Mouse (Mus musculus): ENCODE measurements around the gene Prim1. TPM values are rescaled to one million over a fixed set of nuclear protein-coding genes. Genes with fewer than 3 reads are reported as not detected.

Gene Prim1
- polyA plus RNA-seq, 1 experiment from 2014 or later = 57.8 TPM

GRCm38 (mm10) chr10:128023496-128023895 lies 8.5 kb downstream of the Prim1 start:
- no peaks in the 10 kb centered on the region for H3K27me3 ChIP-seq (replicated peaks; ENCODE audit: control insufficient read depth, insufficient read depth, low read length)
- H3K4me2 ChIP-seq (ENCODE audit: low read length) = no peak overlapping the region
- H3K27ac ChIP-seq (ENCODE audit: low read length) = no peak overlapping the region
- peaks cover 16% of the 10 kb centered on the region for H3K36me3 ChIP-seq (ENCODE audit: control insufficient read depth, insufficient read depth)
- H3K4me1 ChIP-seq (replicated peaks; ENCODE audit: control insufficient read depth, insufficient read depth, low read length) = no peaks in the 10 kb centered on the region
- H3K9ac ChIP-seq (replicated peaks; ENCODE audit: low read depth, low read length) = no peak overlapping the region
- H3K9me3 ChIP-seq (ENCODE audit: control insufficient read depth, low read length) = no peaks in the 10 kb centered on the region
- H3K4me3 ChIP-seq (replicated peaks; ENCODE audit: low read length) = no peak overlapping the region
- 97% methylated on average over 10 of the region's 10 CpGs for WGBS
- no peak for ATAC-seq

- Histone ChIP-seq H3K27ac (ENCODE audit: low read length) (no peak overlapping the region), H3K27me3 (replicated peaks; ENCODE audit: control insufficient read depth, insufficient read depth, low read length) (no peaks in the 10 kb centered on the region), H3K9ac (replicated peaks; ENCODE audit: low read depth, low read length) (no peak overlapping the region), H3K4me2 (ENCODE audit: low read length) (no peak overlapping the region), H3K9me3 (ENCODE audit: control insufficient read depth, low read length) (no peaks in the 10 kb centered on the region), H3K4me1 (replicated peaks; ENCODE audit: control insufficient read depth, insufficient read depth, low read length) (peaks cover 5% of the 10 kb centered on the region), H3K4me3 (replicated peaks; ENCODE audit: low read length) (no peak overlapping the region), H3K36me3 (ENCODE audit: control insufficient read depth, insufficient read depth) (peaks cover 10% of the 10 kb centered on the region; the same call in 1 of the 2 replicates)
- ATAC-seq = no peak
- WGBS = 91% methylated on average over 7 of the region's 7 CpGs
Observed at GRCm38 (mm10) chr10:128029931-128030330, 15.0 kb downstream of the Prim1 start.

GRCm38 (mm10) chr10:128030860-128031259 lies 15.9 kb downstream of the Prim1 start:
- WGBS = 88% methylated on average over 2 of the region's 2 CpGs
- no peaks in the 10 kb centered on the region for H3K9me3 ChIP-seq (ENCODE audit: control insufficient read depth, low read length)
- no peak overlapping the region for H3K4me2 ChIP-seq (ENCODE audit: low read length)
- no peak overlapping the region for H3K9ac ChIP-seq (replicated peaks; ENCODE audit: low read depth, low read length)
- no peaks in the 10 kb centered on the region for H3K27me3 ChIP-seq (replicated peaks; ENCODE audit: control insufficient read depth, insufficient read depth, low read length)
- H3K4me3 ChIP-seq (replicated peaks; ENCODE audit: low read length) = no peak overlapping the region
- peaks cover 5% of the 10 kb centered on the region for H3K4me1 ChIP-seq (replicated peaks; ENCODE audit: control insufficient read depth, insufficient read depth, low read length)
- ATAC-seq = no peak
- H3K27ac ChIP-seq (ENCODE audit: low read length) = no peak overlapping the region
- H3K36me3 ChIP-seq (ENCODE audit: control insufficient read depth, insufficient read depth) = peaks cover 6% of the 10 kb centered on the region; the same call in 1 of the 2 replicates

DNA sequence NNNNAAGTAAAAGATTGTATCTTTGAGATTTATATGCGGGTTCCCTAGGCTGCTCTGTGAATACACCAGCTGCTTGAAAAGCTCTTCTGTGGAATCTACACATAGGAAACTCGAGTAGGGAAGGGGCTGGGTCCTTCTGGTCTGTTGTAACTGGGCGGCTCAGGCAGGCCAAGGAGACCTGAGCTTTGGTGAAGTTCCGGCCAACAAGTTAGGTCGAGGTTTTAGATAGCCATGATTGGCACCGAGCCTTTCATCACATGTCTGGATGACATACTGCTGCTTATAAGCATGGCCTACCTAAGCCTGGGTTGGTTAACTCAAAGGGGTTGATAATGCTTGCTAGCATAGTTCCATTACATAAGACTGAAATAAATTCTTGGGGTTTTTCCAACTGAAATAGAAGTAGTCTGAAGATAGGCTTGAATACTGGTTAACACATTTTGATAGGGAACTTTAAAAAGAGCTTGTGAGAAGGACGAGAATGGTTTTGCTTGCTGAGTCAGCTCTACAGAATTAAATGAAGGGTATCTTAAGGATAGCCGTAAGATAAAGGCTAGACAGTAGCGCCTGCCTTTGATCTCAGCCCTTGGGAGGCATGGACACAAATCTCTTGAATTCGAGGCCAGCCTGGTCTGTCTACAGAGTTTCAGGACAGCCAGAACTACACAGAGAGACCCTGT lies 21.9 kb downstream of the Prim1 start:
- H3K9me3 ChIP-seq (ENCODE audit: control insufficient read depth, low read length) = no peaks in the 10 kb centered on the region
- H3K9ac ChIP-seq (replicated peaks; ENCODE audit: low read depth, low read length) = peak overlapping the region; percentile 82
- peak overlapping the region; percentile 94 for H3K4me2 ChIP-seq (ENCODE audit: low read length)
- H3K4me3 ChIP-seq (replicated peaks; ENCODE audit: low read length) = peak overlapping the region; percentile 58
- H3K27me3 ChIP-seq (replicated peaks; ENCODE audit: control insufficient read depth, insufficient read depth, low read length) = no peaks in the 10 kb centered on the region
- H3K27ac ChIP-seq (ENCODE audit: low read length) = no peak overlapping the region
- H3K4me1 ChIP-seq (replicated peaks; ENCODE audit: control insufficient read depth, insufficient read depth, low read length) = peaks cover 23% of the 10 kb centered on the region
- 3% methylated on average over 10 of the region's 10 CpGs for WGBS
- ATAC-seq = no peak
- H3K36me3 ChIP-seq (ENCODE audit: control insufficient read depth, insufficient read depth) = peaks cover 14% of the 10 kb centered on the region

GRCm38 (mm10) chr10:128037921-128038320 lies 23.0 kb downstream of the Prim1 start:
- H3K4me1 ChIP-seq (replicated peaks; ENCODE audit: control insufficient read depth, insufficient read depth, low read length) = peaks cover 23% of the 10 kb centered on the region
- no peaks in the 10 kb centered on the region for H3K9me3 ChIP-seq (ENCODE audit: control insufficient read depth, low read length)
- peak overlapping the region; percentile 15; the same call in 1 of the 2 replicates for H3K4me2 ChIP-seq (ENCODE audit: low read length)
- WGBS = 44% methylated on average over 3 of the region's 3 CpGs
- no peak overlapping the region for H3K27ac ChIP-seq (ENCODE audit: low read length)
- H3K27me3 ChIP-seq (replicated peaks; ENCODE audit: control insufficient read depth, insufficient read depth, low read length) = no peaks in the 10 kb centered on the region
- no peak for ATAC-seq
- H3K4me3 ChIP-seq (replicated peaks; ENCODE audit: low read length) = no peak overlapping the region
- peaks cover 14% of the 10 kb centered on the region for H3K36me3 ChIP-seq (ENCODE audit: control insufficient read depth, insufficient read depth)
- no peak overlapping the region for H3K9ac ChIP-seq (replicated peaks; ENCODE audit: low read depth, low read length)

GRCm38 (mm10) chr10:128039167-128039566 lies 24.2 kb downstream of the Prim1 start:
- H3K9me3 ChIP-seq (ENCODE audit: control insufficient read depth, low read length) = no peaks in the 10 kb centered on the region
- no peak overlapping the region for H3K4me3 ChIP-seq (replicated peaks; ENCODE audit: low read length)
- H3K36me3 ChIP-seq (ENCODE audit: control insufficient read depth, insufficient read depth) = peaks cover 14% of the 10 kb centered on the region
- no peaks in the 10 kb centered on the region for H3K27me3 ChIP-seq (replicated peaks; ENCODE audit: control insufficient read depth, insufficient read depth, low read length)
- peaks cover 23% of the 10 kb centered on the region for H3K4me1 ChIP-seq (replicated peaks; ENCODE audit: control insufficient read depth, insufficient read depth, low read length)
- H3K4me2 ChIP-seq (ENCODE audit: low read length) = no peak overlapping the region
- H3K27ac ChIP-seq (ENCODE audit: low read length) = no peak overlapping the region
- H3K9ac ChIP-seq (replicated peaks; ENCODE audit: low read depth, low read length) = no peak overlapping the region
- 65% methylated on average over 5 of the region's 5 CpGs for WGBS
- ATAC-seq = no peak

DNA sequence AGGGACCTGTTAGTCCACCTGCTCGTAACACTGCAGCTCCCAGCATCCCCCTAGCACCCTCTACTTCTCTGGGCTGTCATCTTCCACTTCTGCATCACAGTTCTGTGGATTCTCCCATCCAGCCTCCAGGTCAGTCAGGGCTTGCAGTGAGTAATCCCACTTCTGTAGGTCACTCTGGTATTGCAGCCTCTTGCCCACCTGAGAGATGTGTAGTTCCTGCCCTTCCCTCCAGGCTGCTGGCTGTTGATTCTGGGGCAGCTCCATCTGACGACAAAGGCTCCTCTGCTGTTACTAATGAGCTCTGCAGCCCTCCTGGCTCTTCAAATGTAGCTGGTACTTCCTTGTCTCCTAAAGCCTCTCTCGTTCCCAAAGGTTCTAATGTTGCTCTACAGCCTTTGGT lies 24.9 kb downstream of the Prim1 start:
- Histone ChIP-seq H3K4me1 (replicated peaks; ENCODE audit: control insufficient read depth, insufficient read depth, low read length) (peaks cover 19% of the 10 kb centered on the region), H3K9me3 (ENCODE audit: control insufficient read depth, low read length) (no peaks in the 10 kb centered on the region), H3K27ac (ENCODE audit: low read length) (no peak overlapping the region), H3K4me3 (replicated peaks; ENCODE audit: low read length) (no peak overlapping the region), H3K4me2 (ENCODE audit: low read length) (no peak overlapping the region), H3K27me3 (replicated peaks; ENCODE audit: control insufficient read depth, insufficient read depth, low read length) (no peaks in the 10 kb centered on the region), H3K36me3 (ENCODE audit: control insufficient read depth, insufficient read depth) (peaks cover 14% of the 10 kb centered on the region), H3K9ac (replicated peaks; ENCODE audit: low read depth, low read length) (no peak overlapping the region)
- ATAC-seq = no peak
- WGBS = 61% methylated on average over 3 of the region's 3 CpGs

DNA sequence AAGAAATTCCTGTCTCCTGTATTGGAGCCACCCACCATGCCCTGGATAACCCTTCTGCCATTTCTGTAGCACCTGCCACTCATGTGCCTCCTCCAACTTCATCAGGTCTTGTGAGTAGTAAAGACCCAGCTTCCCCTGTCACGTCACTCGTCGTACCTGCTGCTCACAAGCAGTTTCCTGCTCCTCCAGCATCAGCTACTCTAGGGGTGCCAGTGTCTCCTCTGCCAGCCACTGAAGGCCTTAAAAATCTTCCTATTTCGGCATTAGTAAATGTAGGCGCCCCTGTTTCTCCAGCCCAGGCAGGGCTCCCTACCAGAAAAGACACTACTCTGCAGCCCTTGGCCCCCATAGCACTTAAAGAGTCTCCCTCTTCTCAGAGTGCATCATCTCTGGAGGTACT lies 25.3 kb downstream of the Prim1 start:
- H3K4me2 ChIP-seq (ENCODE audit: low read length) = no peak overlapping the region
- no peak overlapping the region for H3K27ac ChIP-seq (ENCODE audit: low read length)
- H3K4me1 ChIP-seq (replicated peaks; ENCODE audit: control insufficient read depth, insufficient read depth, low read length) = peaks cover 18% of the 10 kb centered on the region
- ATAC-seq = no peak
- no peaks in the 10 kb centered on the region for H3K9me3 ChIP-seq (ENCODE audit: control insufficient read depth, low read length)
- no peaks in the 10 kb centered on the region for H3K27me3 ChIP-seq (replicated peaks; ENCODE audit: control insufficient read depth, insufficient read depth, low read length)
- peaks cover 14% of the 10 kb centered on the region for H3K36me3 ChIP-seq (ENCODE audit: control insufficient read depth, insufficient read depth)
- no peak overlapping the region for H3K4me3 ChIP-seq (replicated peaks; ENCODE audit: low read length)
- 88% methylated on average over 5 of the region's 5 CpGs for whole genome bisulfite sequencing
- H3K9ac ChIP-seq (replicated peaks; ENCODE audit: low read depth, low read length) = no peak overlapping the region

DNA sequence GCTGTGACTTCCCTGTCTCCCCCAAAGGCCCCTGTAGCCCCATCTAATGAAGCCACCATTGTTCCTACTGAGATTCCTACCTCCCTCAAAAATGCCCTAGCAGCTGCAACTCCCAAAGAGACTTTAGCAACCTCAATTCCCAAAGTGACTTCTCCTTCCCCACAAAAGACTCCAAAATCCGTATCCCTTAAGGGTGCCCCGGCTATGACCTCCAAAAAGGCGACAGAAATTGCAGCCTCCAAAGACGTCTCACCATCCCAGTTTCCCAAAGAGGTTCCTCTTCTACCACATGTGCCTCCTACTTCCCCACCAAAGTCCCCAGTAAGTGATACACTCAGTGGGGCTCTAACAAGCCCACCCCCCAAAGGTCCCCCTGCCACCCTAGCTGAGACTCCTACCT lies 26.7 kb downstream of the Prim1 start:
- WGBS = 82% methylated on average over 4 of the region's 4 CpGs
- Histone ChIP-seq H3K27ac (ENCODE audit: low read length) (no peak overlapping the region), H3K27me3 (replicated peaks; ENCODE audit: control insufficient read depth, insufficient read depth, low read length) (no peaks in the 10 kb centered on the region), H3K4me2 (ENCODE audit: low read length) (no peak overlapping the region), H3K9me3 (ENCODE audit: control insufficient read depth, low read length) (no peaks in the 10 kb centered on the region), H3K36me3 (ENCODE audit: control insufficient read depth, insufficient read depth) (peaks cover 25% of the 10 kb centered on the region), H3K4me3 (replicated peaks; ENCODE audit: low read length) (no peak overlapping the region), H3K4me1 (replicated peaks; ENCODE audit: control insufficient read depth, insufficient read depth, low read length) (peaks cover 17% of the 10 kb centered on the region), H3K9ac (replicated peaks; ENCODE audit: low read depth, low read length) (no peak overlapping the region)
- no peak for ATAC-seq

DNA sequence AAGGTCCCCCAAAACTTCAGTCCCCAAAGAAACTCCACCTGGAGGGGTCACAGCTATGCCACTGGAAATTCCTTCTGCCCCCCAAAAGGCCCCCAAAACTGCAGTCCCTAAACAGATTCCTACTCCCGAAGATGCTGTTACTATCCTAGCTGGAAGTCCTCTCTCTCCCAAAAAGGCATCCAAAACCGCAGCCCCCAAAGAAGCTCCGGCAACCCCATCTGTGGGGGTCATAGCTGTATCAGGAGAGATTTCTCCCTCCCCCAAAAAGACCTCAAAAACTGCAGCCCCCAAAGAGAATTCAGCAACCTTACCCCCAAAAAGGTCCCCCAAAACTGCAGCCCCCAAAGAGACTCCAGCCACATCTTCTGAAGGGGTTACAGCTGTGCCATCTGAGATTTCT lies 27.5 kb downstream of the Prim1 start:
- Histone ChIP-seq H3K4me2 (ENCODE audit: low read length) (no peak overlapping the region), H3K4me3 (replicated peaks; ENCODE audit: low read length) (no peak overlapping the region), H3K36me3 (ENCODE audit: control insufficient read depth, insufficient read depth) (peaks cover 29% of the 10 kb centered on the region), H3K9me3 (ENCODE audit: control insufficient read depth, low read length) (no peaks in the 10 kb centered on the region), H3K4me1 (replicated peaks; ENCODE audit: control insufficient read depth, insufficient read depth, low read length) (peaks cover 9% of the 10 kb centered on the region), H3K27ac (ENCODE audit: low read length) (no peak overlapping the region), H3K9ac (replicated peaks; ENCODE audit: low read depth, low read length) (no peak overlapping the region), H3K27me3 (replicated peaks; ENCODE audit: control insufficient read depth, insufficient read depth, low read length) (no peaks in the 10 kb centered on the region)
- 92% methylated on average over 3 of the region's 3 CpGs for WGBS
- ATAC-seq = no peak

Data from forebrain, embryonic 16.5 days (tissue).